Mouse (Mus musculus) gonadal fat pad, adult 2 months (tissue): Measurements from ENCODE around the gene Cd82. TPM values are rescaled to one million over a fixed set of nuclear protein-coding genes. Genes with fewer than 3 reads are reported as not detected.

ENCODE experiments used
- DNase-seq: peaks from one replicate; pipeline ENCODE4 v3.0.0-alpha.2; 2012; ENCODE audit warnings: low read depth
- polyA plus RNA-seq: library from polyadenylated mRNA; depleted of rRNA; stranded (reverse); fragments of >200 nt; gene quantifications from 2 replicates; pipeline ENCODE4 v1.2.3, GENCODE M21; 2012; rRNA removed

Cd82 gene
- polyA plus RNA-seq, 1 experiment, result 160 TPM

DNA sequence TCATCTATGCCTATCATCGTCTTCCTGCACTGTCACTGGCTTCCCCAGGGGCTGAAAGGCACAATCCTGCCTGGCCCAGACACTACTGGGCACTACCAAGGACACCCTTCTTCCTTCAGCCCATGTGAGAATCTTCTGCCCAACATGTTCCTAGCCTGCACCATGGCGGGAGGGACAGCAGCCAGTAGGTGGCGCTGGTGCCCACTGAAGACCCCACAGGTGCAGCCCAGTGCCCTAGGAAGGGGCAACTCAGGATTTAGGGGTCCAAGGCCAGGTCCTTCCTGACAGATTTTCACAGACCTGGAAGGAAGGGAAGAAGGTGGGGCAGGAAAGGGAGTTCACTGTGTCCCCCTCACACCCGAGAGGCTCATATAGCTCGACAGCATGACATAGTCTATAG lies 47.7 kb downstream of the Cd82 start:
- no peak for DNase-seq

DNA sequence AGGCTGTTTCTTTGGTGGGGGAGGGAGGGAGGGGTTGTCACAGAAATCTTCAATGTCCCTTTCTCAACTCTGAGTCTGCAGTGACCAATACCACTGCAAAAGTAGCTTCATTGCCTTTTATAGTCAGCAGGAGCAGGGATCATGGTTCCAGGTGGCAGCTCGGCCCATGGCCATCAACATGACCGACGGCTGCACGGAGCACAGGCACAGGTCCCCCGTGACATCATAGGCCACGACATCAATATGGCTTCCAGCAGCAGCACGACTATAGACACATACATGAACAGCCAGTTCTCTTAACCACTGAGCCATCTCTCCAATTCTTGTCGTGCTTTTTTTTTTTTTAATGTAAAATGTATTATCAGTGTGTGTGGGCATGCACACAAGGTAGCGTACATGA lies 48.8 kb downstream of the Cd82 start:
- no peak for DNase-seq

DNA sequence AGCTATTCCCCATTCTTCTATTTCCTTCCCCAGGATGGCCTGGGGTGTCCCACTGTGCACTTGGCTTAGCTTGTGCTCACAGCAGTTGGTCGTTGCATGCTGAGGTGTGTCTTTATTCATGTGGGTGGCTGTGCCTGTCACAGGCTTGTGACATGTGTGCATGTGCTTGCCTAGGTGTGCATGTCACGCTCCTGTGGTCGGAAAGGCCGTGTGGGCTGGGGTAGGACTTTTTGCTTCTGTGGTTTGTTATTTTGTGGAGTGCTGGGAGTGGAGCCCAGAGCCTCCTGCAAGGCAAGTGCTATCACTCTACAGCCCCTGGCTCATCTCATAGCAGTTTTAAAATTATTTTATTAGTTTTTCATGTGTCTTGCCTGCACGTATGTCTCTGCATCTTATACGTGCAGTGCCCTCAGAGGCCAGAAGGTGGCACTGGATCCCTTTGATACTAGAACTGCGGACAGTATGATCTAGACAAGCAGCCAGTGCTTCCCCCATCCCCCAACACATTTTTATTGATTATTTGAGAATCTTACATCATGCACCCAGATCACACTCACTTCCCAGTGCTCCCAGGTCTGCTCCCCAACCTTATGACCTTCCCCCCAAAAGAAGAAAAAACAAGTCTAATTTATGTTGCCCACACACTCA lies 49.4 kb downstream of the Cd82 start:
- DNase-seq, result no peak

DNA sequence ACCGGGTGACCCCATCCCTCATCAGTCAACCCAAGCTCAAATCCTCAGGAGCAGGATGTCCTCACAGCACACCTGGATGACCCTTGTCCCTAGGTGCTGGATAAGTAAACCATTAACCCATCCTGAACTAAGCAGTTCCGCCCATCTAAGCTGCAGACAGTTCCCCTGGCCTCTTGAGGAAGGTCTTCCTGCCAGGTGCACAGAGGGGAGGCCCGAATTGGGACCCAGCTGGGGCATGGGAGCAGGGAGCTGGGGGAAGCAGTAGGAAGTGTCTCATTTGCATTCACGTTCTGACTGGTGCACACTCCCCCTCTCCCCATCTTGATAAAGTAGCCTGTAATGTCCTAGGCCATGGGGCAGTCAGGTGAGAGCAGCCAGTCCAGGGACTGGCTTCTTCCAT lies 50.8 kb downstream of the Cd82 start:
- DNase-seq, result no peak

DNA sequence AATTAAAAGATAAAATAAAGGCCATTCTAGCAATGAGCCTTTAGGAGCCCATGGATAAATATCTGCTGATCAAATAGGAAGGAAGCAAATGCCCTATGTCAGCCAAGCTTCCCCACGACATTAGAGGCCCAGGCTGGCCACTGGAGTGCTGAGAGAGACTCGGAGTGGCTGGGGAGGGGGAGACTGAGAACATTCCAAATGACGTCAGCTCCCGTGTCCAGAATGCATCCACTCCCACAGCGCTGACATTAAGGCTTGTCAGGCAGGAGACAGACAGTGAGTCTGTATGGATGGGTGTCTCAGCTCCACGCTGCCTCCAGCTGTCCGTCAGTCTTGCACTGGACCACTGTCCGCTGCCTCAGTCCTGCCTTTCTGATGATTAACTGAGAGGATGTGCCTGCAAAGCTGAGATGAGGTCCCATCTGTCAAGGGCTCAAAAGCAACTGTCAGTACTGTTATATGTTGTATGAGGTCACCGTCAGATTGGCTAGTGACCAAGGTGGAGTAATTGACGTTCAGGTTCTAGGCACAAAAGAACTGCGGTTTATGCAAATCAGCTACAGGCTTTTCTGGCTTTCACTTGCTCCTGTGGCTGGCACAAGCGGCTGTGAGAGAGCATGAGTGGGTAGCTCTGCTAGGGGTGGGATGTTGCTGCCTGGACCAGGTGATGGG lies 51.9 kb downstream of the Cd82 start:
- no peak for DNase-seq

DNA sequence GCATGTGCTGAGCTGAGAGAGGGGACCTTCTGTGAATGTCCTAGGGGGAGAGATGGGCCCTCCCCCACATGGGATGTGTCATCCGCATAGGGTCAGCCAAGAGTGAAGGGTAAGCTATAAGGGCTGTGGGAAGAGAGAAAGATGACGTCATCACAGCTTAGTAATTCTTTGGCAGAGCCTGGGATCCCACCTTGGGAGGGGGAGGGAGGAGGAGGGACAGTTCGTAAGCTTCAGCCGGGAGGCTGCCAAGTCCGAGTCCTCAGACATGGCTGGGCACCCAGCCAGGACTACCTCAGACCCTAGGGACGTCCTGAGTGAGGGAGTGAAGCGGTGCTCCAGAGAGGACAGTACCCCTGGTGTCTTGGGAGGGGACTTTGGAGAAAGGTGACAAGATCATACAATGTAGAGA lies 57.9 kb downstream of the Cd82 start:
- DNase-seq, result no peak

DNA sequence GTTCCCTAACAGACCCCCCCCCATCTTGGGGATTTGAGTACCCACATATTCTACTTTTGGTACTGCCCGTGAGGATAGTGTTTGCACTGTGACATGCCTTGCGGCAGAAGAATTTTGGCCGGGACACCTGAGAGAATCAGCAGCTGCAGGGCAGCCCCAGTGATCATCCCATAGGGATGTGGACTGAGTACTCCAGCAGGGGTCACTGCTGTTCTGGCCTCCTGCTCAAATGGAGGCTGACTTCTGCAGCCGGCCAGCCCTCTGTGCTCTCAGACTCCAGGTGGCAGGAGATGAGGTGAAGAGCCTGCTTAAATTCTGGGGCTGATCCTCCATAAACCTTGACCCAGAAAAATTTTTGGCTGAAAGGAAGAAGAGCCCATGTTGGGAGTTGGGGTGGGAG lies 58.8 kb downstream of the Cd82 start:
- no peak for DNase-seq

DNA sequence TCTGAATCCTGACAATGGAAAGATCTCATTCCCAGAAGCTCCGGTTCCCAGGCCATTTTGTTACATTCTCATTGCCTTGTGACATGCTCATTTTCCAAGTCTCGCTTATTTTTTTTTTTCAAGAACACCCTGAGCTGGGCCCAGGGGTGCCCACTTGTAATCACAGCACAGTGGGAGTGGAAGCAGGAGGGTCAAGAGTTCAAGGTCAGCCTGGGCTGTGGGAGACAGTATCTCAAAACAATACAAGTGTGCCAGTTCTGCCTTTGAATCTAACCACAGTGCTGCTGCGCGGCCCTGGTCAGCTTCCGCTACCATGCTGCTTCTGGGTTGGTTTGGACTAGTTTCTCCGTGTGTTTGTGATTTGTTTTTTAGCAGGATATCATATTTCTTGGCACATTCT lies 59.7 kb downstream of the Cd82 start:
- DNase-seq, result no peak

DNA sequence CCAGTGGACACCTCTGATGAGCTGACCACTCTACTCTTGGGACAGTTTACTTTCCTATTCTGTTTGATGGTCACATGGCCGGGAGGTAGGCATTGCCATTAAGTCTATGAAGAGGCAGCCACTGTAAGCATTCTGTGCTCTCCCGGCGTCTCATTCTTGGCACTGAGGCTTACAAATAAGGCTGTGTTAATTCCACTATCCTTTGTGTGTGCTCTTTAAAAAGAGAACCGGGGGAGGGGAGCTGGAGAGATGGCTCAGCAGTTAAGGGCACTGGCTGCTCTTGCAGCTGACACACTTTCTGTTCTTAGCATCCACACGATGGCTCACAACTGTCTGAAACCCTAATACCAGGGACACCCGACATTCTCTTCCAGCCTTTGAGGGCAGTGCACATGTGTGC lies 71.7 kb downstream of the Cd82 start:
- no peak for DNase-seq

DNA sequence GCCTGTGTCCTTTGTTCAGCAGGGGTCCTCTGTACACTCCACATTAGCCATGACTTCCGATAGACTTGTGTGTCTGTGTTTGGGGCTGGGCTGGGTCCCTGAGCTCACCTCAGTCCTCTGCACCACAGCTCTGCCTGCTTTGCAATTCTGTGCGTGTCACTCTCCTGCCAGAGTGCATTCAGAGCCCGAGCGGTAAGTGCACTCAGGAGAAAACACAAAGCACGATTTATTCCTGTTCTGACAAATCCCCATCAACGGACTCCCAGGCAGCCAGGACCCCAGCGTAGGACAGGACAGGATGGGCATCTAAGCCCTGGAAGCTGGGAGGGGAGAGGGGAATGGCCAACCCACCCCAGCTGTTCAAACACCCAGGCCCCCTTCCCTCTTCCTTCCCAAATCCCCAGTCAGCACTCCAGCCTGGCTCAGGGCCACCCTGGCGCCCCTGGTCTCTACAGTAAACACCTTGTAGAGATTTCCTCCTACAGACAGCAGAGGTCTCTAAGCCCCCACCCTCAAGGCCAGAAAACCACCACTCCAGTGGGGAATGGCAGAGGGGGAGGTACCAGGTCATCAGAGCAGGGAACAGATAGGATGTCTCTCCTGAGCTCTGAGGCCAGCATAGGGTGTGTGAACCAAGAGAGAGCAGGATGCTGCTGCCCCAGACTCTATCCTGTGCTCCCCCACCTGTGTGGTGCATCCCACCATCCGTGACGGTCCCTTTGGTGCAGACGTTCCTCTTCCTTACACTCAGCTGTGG lies 72.6 kb downstream of the Cd82 start:
- no peak for DNase-seq

DNA sequence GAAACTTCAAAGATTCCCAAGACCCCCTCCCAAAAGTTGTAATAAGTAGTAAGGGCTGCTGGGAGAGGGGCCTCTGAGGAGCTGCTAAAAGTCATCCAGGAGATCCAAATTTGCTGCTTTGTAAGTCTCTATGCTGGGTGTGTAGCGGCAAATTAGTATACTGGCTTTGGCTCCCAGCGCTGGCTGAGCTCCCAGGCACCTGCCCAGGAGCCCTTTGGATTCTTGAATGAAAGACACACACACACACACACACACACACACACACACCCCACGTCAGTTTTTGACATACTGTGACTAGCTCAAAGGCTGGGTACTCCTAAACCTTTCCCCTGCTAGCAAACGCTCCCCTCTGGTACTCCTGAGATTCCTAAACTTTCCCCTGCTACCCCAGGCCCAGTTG lies 76.0 kb downstream of the Cd82 start:
- DNase-seq, result no peak

DNA sequence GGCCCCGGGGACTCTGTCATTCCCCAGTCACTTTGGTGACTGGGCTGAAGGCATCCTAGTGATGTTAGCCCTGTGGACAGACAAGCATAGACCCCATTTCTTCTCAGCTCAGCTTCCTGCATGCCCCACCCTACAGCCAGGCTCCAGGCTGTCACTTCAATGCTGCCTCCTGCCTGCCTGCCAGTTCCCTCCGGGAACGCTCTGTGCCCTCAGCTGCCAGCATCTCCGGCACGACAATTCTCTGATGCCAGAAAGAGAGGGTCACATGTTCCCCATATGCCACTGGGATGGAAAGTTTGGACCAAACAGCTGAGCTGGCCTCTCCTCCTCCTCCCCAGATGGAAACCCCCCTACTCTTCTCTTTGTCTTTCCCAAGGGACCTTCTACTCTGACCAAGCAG lies 79.1 kb downstream of the Cd82 start:
- DNase-seq, result no peak

DNA sequence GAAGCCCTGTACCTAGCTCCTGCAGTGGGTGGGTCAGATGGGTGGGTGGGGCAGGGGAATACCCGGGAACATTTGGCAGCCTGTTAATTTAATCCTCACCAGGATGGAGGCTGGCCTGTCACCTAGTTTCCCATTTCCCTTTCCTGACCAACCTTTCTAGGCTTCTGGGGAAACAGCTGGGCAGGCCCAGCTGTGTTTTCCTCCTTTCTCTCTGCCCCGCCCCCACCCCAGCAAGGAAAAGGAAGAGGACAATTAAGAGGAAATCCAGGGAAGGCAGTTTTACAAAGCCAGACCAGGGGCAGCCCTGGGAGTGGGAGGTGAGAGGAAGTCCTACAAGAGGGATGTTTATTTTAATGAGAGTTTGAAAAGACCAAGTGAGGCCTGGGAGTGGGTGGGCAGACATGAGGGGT lies 82.3 kb downstream of the Cd82 start:
- DNase-seq, result no peak

DNA sequence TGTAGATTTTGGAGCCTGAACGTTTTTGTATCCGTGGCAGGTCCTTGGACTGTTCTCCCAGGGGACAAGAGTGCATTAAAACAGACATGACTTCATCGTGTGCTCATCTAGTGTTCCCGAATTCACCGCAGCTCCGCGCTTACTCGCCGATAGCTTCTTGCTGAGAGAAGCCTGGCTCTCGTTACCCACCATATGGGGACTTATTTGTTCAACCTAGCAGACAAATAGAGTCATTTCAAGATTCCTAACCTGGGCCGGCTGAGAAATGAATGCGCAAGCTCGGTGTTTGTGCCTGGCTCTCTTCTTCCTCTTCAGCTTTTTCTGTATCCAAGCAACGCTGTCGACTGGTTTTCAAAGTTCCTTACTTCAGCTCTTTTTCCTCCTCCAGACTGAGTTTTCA lies 85.1 kb downstream of the Cd82 start:
- DNase-seq, result no peak

DNA sequence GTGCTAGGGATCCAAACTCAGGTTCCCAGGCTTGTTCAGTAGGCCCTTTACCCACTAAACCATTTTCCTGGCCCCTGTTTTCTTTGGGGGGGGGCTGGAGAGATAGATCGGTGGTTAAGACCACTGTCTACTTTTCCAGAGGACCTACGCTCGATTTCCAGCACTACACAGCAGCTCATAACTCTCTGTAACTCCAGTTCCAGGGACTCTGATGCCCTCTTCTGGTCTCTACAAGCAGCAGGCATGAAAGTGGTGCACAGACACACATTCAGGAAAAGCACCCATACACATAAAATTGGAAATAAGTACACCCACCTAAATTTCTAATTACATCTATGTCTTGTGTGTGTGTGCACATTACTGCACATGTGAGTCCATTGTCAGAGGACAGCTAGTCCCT lies 85.8 kb downstream of the Cd82 start:
- DNase-seq, result no peak

DNA sequence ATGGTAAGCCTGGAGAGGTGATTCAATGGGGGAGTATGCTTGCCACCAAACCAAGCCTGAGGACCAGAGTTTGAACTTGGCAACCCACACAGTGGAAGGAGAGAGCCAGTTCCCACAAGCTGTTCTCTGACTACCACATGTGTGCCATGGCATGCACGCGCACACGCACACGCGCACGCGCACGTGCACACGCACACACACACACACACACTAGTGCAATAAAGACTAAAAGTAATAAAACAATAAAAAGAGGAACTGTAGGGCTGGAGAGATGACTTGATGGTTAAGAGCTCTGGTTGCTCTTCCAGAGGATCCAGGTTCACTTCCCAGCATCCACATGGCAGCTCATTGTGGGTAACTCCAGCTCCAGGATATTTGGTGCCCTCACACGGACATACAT lies 90.1 kb downstream of the Cd82 start:
- no peak for DNase-seq

DNA sequence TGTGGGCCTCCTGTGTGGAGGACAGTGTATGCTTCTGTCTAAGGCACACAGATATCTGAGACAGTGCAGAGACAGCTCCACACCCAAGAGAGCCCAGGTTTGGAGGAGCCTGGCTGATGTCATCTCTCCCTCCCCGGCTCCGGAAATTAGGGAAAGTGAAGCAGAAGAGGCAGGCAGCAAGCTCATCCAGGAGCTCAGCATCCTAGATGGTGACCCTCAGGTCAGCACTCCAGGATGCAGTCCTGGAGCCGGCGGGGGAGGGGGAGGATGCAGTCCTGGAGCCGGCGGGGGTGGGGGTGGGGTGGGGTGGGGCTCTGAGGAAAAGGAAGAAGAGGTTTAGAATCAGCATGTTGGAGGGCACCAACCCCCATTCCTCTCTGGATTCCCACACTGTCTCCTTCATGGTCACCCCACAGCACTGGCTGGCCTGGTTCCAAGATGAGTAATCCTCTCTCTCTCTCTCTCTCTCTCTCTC lies 90.8 kb downstream of the Cd82 start:
- DNase-seq, result no peak

Other genes with a start within 250 kb of the Cd82 start
- gene Tspan18, start 128.6 kb downstream of the Cd82 start, polyA plus RNA-seq, result 22.0 and 22.8 TPM in 2 replicates
- not detected in 2 replicates for gene Gm10803, start 97.4 kb upstream of the Cd82 start, polyA plus RNA-seq
- gene Alx4, start 179.2 kb upstream of the Cd82 start, polyA plus RNA-seq, result 0.39 and 0.47 TPM in 2 replicates